Mouse (Mus musculus): ENCODE measurements around the gene Stkld1. TPM values are rescaled to one million over a fixed set of nuclear protein-coding genes. Genes with fewer than 3 reads are reported as not detected.

Gene Stkld1
- total and polyA plus RNA-seq, 3 experiments: 0.02 TPM; not detected in 2

- no peak for DNase-seq (ENCODE audit: low spot score)
Observed at GRCm38 (mm10) chr2:26997498-26997897, 63.7 kb downstream of the Stkld1 start.

GRCm38 (mm10) chr2:26997993-26998392 is 64.1 kb downstream of the Stkld1 start:
- H3K9me3 ChIP-seq (replicated peaks): no peaks in the 10 kb centered on the region
- H3K36me3 ChIP-seq (replicated peaks): no peaks in the 10 kb centered on the region
- no peak for ATAC-seq (ENCODE audit: extremely low read depth, insufficient number of reproducible peaks, low FRiP score, poor library complexity, severe bottlenecking)
- peaks cover 13% of the 10 kb centered on the region for H3K4me1 ChIP-seq (ENCODE audit: insufficient read depth, low read depth, low read length)
- DNase-seq (ENCODE audit: low spot score): no peak
- no peak overlapping the region for H3K4me3 ChIP-seq (ENCODE audit: low read depth, low read length)
- TF ChIP-seq GATA1 (IDR thresholded peaks at IDR 0.05; ENCODE audit: borderline replicate concordance, low read length): no peak
- TF ChIP-seq CTCF (IDR thresholded peaks at IDR 0.05; ENCODE audit: low read depth, low read length): no peak
- TF ChIP-seq GATA2 (IDR thresholded peaks at IDR 0.05; ENCODE audit: borderline replicate concordance, low read depth, low read length): no peak
- TF ChIP-seq TAL1 (conservative IDR thresholded peaks at IDR 0.05; ENCODE audit: low read depth, low read length): no peak
- TF ChIP-seq POLR2AphosphoS5 (IDR thresholded peaks at IDR 0.05; ENCODE audit: insufficient replicate concordance, low read depth, low read length): no peak
- peaks cover 21% of the 10 kb centered on the region for H3K27me3 ChIP-seq (ENCODE audit: insufficient read depth, low read length)

More at GRCm38 (mm10) chr2:26997498-26997897, 63.7 kb downstream of the Stkld1 start:
- Histone ChIP-seq H3K4me3 (ENCODE audit: low read depth, low read length) (no peak overlapping the region), H3K4me1 (ENCODE audit: insufficient read depth, low read depth, low read length) (peaks cover 13% of the 10 kb centered on the region), H3K9me3 (replicated peaks) (no peaks in the 10 kb centered on the region), H3K27me3 (ENCODE audit: insufficient read depth, low read length) (peaks cover 25% of the 10 kb centered on the region), H3K36me3 (replicated peaks) (no peaks in the 10 kb centered on the region)
- no peak for ATAC-seq (ENCODE audit: extremely low read depth, insufficient number of reproducible peaks, low FRiP score, poor library complexity, severe bottlenecking)
- no peak for TF ChIP-seq CTCF (IDR thresholded peaks at IDR 0.05; ENCODE audit: low read depth, low read length)

Other genes starting within 250 kb of the Stkld1 start
- gene Abo, start 69.1 kb upstream of the Stkld1 start, total RNA-seq (2014; fragmentation: Nextera tagmentation): not detected in 2 replicates
- gene Abo, start 69.1 kb upstream of the Stkld1 start, total RNA-seq (2017): 0.05 TPM in 1 of 2 replicates, not detected in the other
- gene Abo, start 69.1 kb upstream of the Stkld1 start, polyA plus RNA-seq (2012): not detected in 2 replicates
- 20.7 and 37.9 TPM in 2 replicates for gene Surf6, start 31.2 kb upstream of the Stkld1 start, total RNA-seq (2014; fragmentation: Nextera tagmentation)
- 33.9 and 34.8 TPM in 2 replicates for gene Surf6, start 31.2 kb upstream of the Stkld1 start, total RNA-seq (2017)
- gene Surf6, start 31.2 kb upstream of the Stkld1 start, polyA plus RNA-seq (2012): 48.0 and 52.5 TPM in 2 replicates
- gene Med22, start 23.4 kb upstream of the Stkld1 start, total RNA-seq (2014; fragmentation: Nextera tagmentation): 10.8 and 18.4 TPM in 2 replicates
- gene Med22, start 23.4 kb upstream of the Stkld1 start, total RNA-seq (2017): 24.6 and 26.0 TPM in 2 replicates
- gene Med22, start 23.4 kb upstream of the Stkld1 start, polyA plus RNA-seq (2012): 75.9 and 83.9 TPM in 2 replicates
- 1,025 and 1,074 TPM in 2 replicates for gene Rpl7a, start 23.3 kb upstream of the Stkld1 start, total RNA-seq (2014; fragmentation: Nextera tagmentation)
- 2,095 and 2,519 TPM in 2 replicates for gene Rpl7a, start 23.3 kb upstream of the Stkld1 start, total RNA-seq (2017)
- 4,098 and 5,305 TPM in 2 replicates for gene Rpl7a, start 23.3 kb upstream of the Stkld1 start, polyA plus RNA-seq (2012)
- gene Surf2, start 17.7 kb upstream of the Stkld1 start, total RNA-seq (2014; fragmentation: Nextera tagmentation): 69.6 and 91.3 TPM in 2 replicates
- 73.8 and 81.8 TPM in 2 replicates for gene Surf2, start 17.7 kb upstream of the Stkld1 start, total RNA-seq (2017)
- 5.7 and 11.1 TPM in 2 replicates for gene Surf2, start 17.7 kb upstream of the Stkld1 start, polyA plus RNA-seq (2012)
- gene Surf1, start 17.5 kb upstream of the Stkld1 start, total RNA-seq (2014; fragmentation: Nextera tagmentation): 119 and 128 TPM in 2 replicates
- gene Surf1, start 17.5 kb upstream of the Stkld1 start, total RNA-seq (2017): 85.6 and 102 TPM in 2 replicates
- 25.5 and 38.1 TPM in 2 replicates for gene Surf1, start 17.5 kb upstream of the Stkld1 start, polyA plus RNA-seq (2012)
- 88.0 and 97.9 TPM in 2 replicates for gene Surf4, start 119 bp upstream of the Stkld1 start, total RNA-seq (2014; fragmentation: Nextera tagmentation)
- gene Surf4, start 119 bp upstream of the Stkld1 start, total RNA-seq (2017): 72.9 and 74.6 TPM in 2 replicates
- 75.3 and 80.7 TPM in 2 replicates for gene Surf4, start 119 bp upstream of the Stkld1 start, polyA plus RNA-seq (2012)
- gene Rexo4, start 30.3 kb downstream of the Stkld1 start, total RNA-seq (2014; fragmentation: Nextera tagmentation): 61.0 and 69.6 TPM in 2 replicates
- gene Rexo4, start 30.3 kb downstream of the Stkld1 start, total RNA-seq (2017): 108 and 115 TPM in 2 replicates
- gene Rexo4, start 30.3 kb downstream of the Stkld1 start, polyA plus RNA-seq (2012): 77.7 and 125 TPM in 2 replicates
- gene Adamts13, start 39.4 kb downstream of the Stkld1 start, total RNA-seq (2014; fragmentation: Nextera tagmentation): not detected in 2 replicates
- gene Adamts13, start 39.4 kb downstream of the Stkld1 start, total RNA-seq (2017): not detected in 2 replicates
- gene Adamts13, start 39.4 kb downstream of the Stkld1 start, polyA plus RNA-seq (2012): not detected in 2 replicates
- 13.8 and 20.8 TPM in 2 replicates for gene Cacfd1, start 75.9 kb downstream of the Stkld1 start, total RNA-seq (2014; fragmentation: Nextera tagmentation)
- gene Cacfd1, start 75.9 kb downstream of the Stkld1 start, total RNA-seq (2017): 9.5 and 15.8 TPM in 2 replicates
- gene Cacfd1, start 75.9 kb downstream of the Stkld1 start, polyA plus RNA-seq (2012): 7.4 and 8.9 TPM in 2 replicates
- gene Slc2a6, start 94.0 kb downstream of the Stkld1 start, total RNA-seq (2014; fragmentation: Nextera tagmentation): not detected in 2 replicates
- gene Slc2a6, start 94.0 kb downstream of the Stkld1 start, total RNA-seq (2017): 0.16 and 0.17 TPM in 2 replicates
- gene Slc2a6, start 94.0 kb downstream of the Stkld1 start, polyA plus RNA-seq (2012): not detected in 2 replicates
- not detected in 2 replicates for gene Mymk, start 138.1 kb downstream of the Stkld1 start, total RNA-seq (2014; fragmentation: Nextera tagmentation)
- 0.17 and 0.27 TPM in 2 replicates for gene Mymk, start 138.1 kb downstream of the Stkld1 start, total RNA-seq (2017)
- gene Mymk, start 138.1 kb downstream of the Stkld1 start, polyA plus RNA-seq (2012): not detected in 2 replicates
- gene Adamtsl2, start 145.3 kb downstream of the Stkld1 start, total RNA-seq (2014; fragmentation: Nextera tagmentation): not detected in 2 replicates
- 0.06 and 0.11 TPM in 2 replicates for gene Adamtsl2, start 145.3 kb downstream of the Stkld1 start, total RNA-seq (2017)
- not detected in 2 replicates for gene Adamtsl2, start 145.3 kb downstream of the Stkld1 start, polyA plus RNA-seq (2012)
- not detected in 2 replicates for gene Fam163b, start 208.4 kb downstream of the Stkld1 start, total RNA-seq (2014; fragmentation: Nextera tagmentation)
- 0.16 TPM in 1 of 2 replicates, not detected in the other for gene Fam163b, start 208.4 kb downstream of the Stkld1 start, total RNA-seq (2017)
- gene Fam163b, start 208.4 kb downstream of the Stkld1 start, polyA plus RNA-seq (2012): not detected in 2 replicates
- not detected in 2 replicates for gene Dbh, start 231.2 kb downstream of the Stkld1 start, total RNA-seq (2014; fragmentation: Nextera tagmentation)
- 0.05 TPM in 1 of 2 replicates, not detected in the other for gene Dbh, start 231.2 kb downstream of the Stkld1 start, total RNA-seq (2017)
- gene Dbh, start 231.2 kb downstream of the Stkld1 start, polyA plus RNA-seq (2012): not detected in 2 replicates

All from G1E (cell line).